Mouse (Mus musculus): ENCODE measurements around the gene Pip5kl1. TPM values are rescaled to one million over a fixed set of nuclear protein-coding genes. Genes with fewer than 3 reads are reported as not detected.

The Pip5kl1 gene
- polyA plus RNA-seq, 1 experiment from 2014 or later: 0.33 TPM

DNA sequence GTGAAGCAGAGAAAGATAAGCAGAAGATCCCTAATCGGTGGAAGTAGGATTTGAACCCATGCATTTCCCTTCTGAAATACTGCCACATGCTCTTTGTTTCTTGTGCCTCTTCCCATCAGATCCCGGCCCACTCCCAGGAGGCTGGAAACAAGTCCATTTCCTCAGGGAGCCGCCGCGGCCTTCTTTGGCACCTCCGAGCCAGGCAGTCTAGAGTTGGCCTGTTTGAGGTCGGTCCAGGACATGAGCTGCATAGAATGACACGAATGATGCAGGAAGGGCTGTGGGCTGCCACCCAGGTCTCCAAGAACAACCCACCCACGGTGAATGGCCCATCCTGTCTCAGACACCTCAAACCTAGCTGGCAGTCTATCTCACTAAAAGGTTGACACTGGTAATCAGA is 1.9 kb downstream of the Pip5kl1 start:
- H3K9me3 ChIP-seq (ENCODE audit: control insufficient read depth, low read length): no peaks in the 10 kb centered on the region
- no peak overlapping the region for H3K9ac ChIP-seq (ENCODE audit: low read depth, low read length)
- WGBS: 86% methylated on average over 9 of the region's 9 CpGs
- H3K4me1 ChIP-seq (ENCODE audit: control insufficient read depth, insufficient read depth, low read length): peaks cover 18% of the 10 kb centered on the region
- H3K27ac ChIP-seq (ENCODE audit: low read length): no peak overlapping the region
- no peaks in the 10 kb centered on the region for H3K36me3 ChIP-seq (ENCODE audit: control insufficient read depth, insufficient read depth, low read length)
- peaks cover 9% of the 10 kb centered on the region; the same call in 1 of the 2 replicates for H3K27me3 ChIP-seq (replicated peaks; ENCODE audit: control insufficient read depth, insufficient read depth, low read length)
- ATAC-seq: no peak
- H3K4me2 ChIP-seq (ENCODE audit: low read depth, low read length): no peak overlapping the region
- H3K4me3 ChIP-seq (ENCODE audit: low read length): no peak overlapping the region

DNA sequence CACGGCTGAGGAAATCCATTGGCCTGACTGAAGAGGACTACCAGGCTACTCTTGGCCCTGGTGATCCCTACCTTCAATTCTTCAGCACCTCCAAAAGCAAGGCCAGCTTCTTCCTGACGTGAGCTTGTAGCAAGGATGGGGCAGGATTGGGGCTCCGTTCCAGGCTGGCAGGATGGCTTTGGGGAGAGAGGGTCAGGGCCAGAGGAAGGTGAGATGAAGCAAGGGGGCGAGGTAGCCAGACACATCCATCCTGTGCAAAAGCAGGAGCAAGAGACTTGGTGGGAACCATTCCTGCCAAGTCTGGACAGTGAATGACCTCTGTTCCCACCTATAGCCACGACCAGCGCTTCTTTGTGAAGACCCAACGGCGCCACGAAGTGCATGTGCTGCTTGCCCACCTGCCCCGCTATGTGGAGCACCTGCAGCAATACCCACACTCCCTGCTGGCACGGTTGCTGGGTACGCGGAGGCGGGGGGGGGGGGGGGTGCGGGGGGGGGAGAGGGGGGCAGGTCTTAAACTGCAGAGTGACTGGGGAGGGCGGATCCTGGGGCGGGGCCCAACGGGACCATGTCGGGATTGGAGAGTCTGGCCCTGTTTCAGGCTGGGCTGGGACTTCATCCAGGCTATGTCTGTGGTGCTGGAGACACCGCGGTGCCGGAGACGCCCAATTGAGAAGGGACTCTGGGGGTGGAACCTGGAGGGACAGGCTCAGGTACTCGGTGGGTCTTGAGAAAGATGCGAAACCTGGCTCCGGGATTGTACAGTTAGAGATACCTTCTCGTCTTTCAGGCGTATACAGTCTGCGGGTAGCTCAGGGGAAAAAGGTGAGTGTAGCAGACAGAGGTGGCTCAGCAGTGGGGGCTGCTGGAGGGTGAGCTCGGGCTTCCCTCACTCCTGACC is 3.8 kb downstream of the Pip5kl1 start:
- Histone ChIP-seq H3K4me1 (ENCODE audit: control insufficient read depth, insufficient read depth, low read length) (peaks cover 17% of the 10 kb centered on the region), H3K36me3 (ENCODE audit: control insufficient read depth, insufficient read depth, low read length) (no peaks in the 10 kb centered on the region), H3K4me3 (ENCODE audit: low read length) (no peak overlapping the region), H3K9ac (ENCODE audit: low read depth, low read length) (peak overlapping the region; percentile 10; the same call in 1 of the 2 replicates), H3K27me3 (replicated peaks; ENCODE audit: control insufficient read depth, insufficient read depth, low read length) (peaks cover 9% of the 10 kb centered on the region; the same call in 1 of the 2 replicates), H3K9me3 (ENCODE audit: control insufficient read depth, low read length) (no peaks in the 10 kb centered on the region), H3K4me2 (ENCODE audit: low read depth, low read length) (no peak overlapping the region), H3K27ac (ENCODE audit: low read length) (no peak overlapping the region)
- no peak for ATAC-seq
- 41% methylated on average over 22 of the region's 30 CpGs for WGBS

DNA sequence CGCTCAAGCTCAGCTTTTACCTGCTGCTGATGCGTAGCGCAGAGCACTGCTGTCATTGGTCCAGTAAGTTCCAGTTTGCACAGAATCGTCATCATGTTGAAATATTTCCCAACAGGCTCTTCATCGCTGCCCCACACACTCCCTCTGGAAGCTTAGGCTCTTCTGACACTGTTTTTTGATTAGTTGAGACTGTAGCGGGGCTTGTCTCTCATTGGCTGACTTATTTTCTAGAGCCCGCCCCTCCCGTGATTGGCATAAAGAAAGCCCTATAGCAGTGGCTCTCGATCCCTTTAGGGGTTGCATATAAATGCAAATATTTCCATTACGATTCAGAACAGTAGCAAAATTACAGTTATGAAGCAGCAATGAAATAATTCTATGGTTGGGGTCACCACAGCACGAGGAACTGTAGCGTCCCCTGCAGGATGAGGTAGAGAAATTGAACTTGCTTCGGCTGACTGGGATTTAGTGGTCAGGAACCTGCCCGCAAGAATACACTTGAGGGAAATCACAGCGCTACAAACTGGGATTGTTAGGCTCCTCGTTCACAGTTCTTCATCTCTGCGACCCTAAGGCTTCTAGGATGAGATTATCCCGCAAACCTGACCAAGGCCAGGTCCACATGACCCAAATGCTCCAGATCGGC is 7.0 kb downstream of the Pip5kl1 start:
- peaks cover 5% of the 10 kb centered on the region for H3K4me1 ChIP-seq (ENCODE audit: control insufficient read depth, insufficient read depth, low read length)
- no peak overlapping the region for H3K9ac ChIP-seq (ENCODE audit: low read depth, low read length)
- H3K27ac ChIP-seq (ENCODE audit: low read length): no peak overlapping the region
- peak overlapping the region; percentile 28 for H3K4me2 ChIP-seq (ENCODE audit: low read depth, low read length)
- 39% methylated on average over 19 of the region's 19 CpGs for WGBS
- H3K4me3 ChIP-seq (ENCODE audit: low read length): peak overlapping the region; percentile 30; the same call in 1 of the 2 replicates
- H3K36me3 ChIP-seq (ENCODE audit: control insufficient read depth, insufficient read depth, low read length): no peaks in the 10 kb centered on the region
- peaks cover 9% of the 10 kb centered on the region; the same call in 1 of the 2 replicates for H3K27me3 ChIP-seq (replicated peaks; ENCODE audit: control insufficient read depth, insufficient read depth, low read length)
- H3K9me3 ChIP-seq (ENCODE audit: control insufficient read depth, low read length): no peaks in the 10 kb centered on the region
- ATAC-seq: no peak

DNA sequence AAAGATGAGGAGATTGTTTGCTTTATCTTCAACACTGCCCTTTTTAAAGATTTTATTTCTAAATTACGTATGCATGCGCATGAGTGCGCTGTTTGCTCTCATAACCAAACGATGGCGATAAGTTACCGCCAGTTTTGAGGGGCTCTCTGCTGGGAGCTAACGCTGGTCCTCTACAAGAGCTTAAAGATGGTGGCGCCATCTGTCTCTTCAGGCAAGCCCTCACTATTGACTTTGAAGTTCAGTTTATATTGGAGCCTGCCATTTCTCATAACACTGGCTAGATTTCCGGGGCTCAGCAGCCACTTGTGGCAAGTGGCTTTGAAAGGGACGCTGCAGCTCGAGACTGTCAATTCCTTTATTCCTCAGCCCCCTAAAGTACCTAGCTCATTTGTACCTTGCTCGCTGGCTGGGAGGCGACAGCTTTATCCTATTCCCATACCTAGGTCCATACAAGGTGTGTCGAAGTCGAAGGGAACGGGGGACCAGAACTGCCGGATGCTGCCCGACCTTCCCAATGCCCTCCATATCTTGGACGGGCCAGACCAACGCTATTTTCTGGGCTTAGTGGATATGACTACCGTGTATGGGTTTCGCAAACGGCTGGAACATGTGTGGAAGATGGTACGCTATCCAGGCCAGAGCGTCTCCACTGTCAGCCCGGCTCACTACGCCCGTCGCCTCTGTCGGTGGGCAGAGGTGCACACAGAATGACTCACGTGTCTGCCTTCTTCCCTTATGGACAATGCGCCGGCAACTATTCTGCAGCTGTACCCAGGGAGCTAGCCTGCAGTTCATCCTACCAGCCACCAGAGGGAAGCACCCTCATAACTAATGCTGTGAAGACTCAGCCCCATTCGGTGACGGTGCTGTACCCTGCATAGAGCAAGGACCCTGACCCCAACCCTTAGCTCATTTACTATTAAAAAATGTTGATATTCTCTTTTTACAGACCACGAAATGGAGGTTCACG is 8.5 kb downstream of the Pip5kl1 start:
- 12% methylated on average over 37 of the region's 37 CpGs for WGBS
- Histone ChIP-seq H3K4me3 (ENCODE audit: low read length) (peak overlapping the region; percentile 38), H3K9ac (ENCODE audit: low read depth, low read length) (peak overlapping the region; percentile 54), H3K4me2 (ENCODE audit: low read depth, low read length) (peak overlapping the region; percentile 71), H3K27ac (ENCODE audit: low read length) (no peak overlapping the region), H3K36me3 (ENCODE audit: control insufficient read depth, insufficient read depth, low read length) (no peaks in the 10 kb centered on the region), H3K9me3 (ENCODE audit: control insufficient read depth, low read length) (no peaks in the 10 kb centered on the region), H3K27me3 (replicated peaks; ENCODE audit: control insufficient read depth, insufficient read depth, low read length) (peaks cover 9% of the 10 kb centered on the region; the same call in 1 of the 2 replicates), H3K4me1 (ENCODE audit: control insufficient read depth, insufficient read depth, low read length) (peaks cover 14% of the 10 kb centered on the region)
- peak; percentile 68 for ATAC-seq

GRCm38 (mm10) chr2:32585149-32585714 is 10.6 kb downstream of the Pip5kl1 start:
- no peak for ATAC-seq
- no peak overlapping the region for H3K4me3 ChIP-seq (ENCODE audit: low read length)
- no peaks in the 10 kb centered on the region for H3K27me3 ChIP-seq (replicated peaks; ENCODE audit: control insufficient read depth, insufficient read depth, low read length)
- no peak overlapping the region for H3K4me2 ChIP-seq (ENCODE audit: low read depth, low read length)
- no peak overlapping the region for H3K27ac ChIP-seq (ENCODE audit: low read length)
- WGBS: 89% methylated on average over 7 of the region's 7 CpGs
- no peaks in the 10 kb centered on the region for H3K9me3 ChIP-seq (ENCODE audit: control insufficient read depth, low read length)
- H3K9ac ChIP-seq (ENCODE audit: low read depth, low read length): no peak overlapping the region
- H3K36me3 ChIP-seq (ENCODE audit: control insufficient read depth, insufficient read depth, low read length): no peaks in the 10 kb centered on the region
- H3K4me1 ChIP-seq (ENCODE audit: control insufficient read depth, insufficient read depth, low read length): peaks cover 20% of the 10 kb centered on the region

GRCm38 (mm10) chr2:32586871-32587351 is 12.3 kb downstream of the Pip5kl1 start, which contains the start of gene St6galnac4:
TSS of gene St6galnac4 (plus strand) at chr2:32587095.
- ATAC-seq: peak; percentile 87
- H3K4me2 ChIP-seq (ENCODE audit: low read depth, low read length): peak within 1 kb of the TSS; percentile 76
- no peaks in the 10 kb centered on the region for H3K27me3 ChIP-seq (replicated peaks; ENCODE audit: control insufficient read depth, insufficient read depth, low read length)
- H3K9me3 ChIP-seq (ENCODE audit: control insufficient read depth, low read length): no peaks in the 10 kb centered on the region
- H3K9ac ChIP-seq (ENCODE audit: low read depth, low read length): peak within 1 kb of the TSS; percentile 72
- peak within 1 kb of the TSS; percentile 64 for H3K27ac ChIP-seq (ENCODE audit: low read length)
- H3K36me3 ChIP-seq (ENCODE audit: control insufficient read depth, insufficient read depth, low read length): no peaks in the 10 kb centered on the region
- peak within 1 kb of the TSS; percentile 63 for H3K4me3 ChIP-seq (ENCODE audit: low read length)
- H3K4me1 ChIP-seq (ENCODE audit: control insufficient read depth, insufficient read depth, low read length): peaks cover 20% of the 10 kb centered on the region
- under 1% methylated on average over 38 of the region's 38 CpGs for WGBS

DNA sequence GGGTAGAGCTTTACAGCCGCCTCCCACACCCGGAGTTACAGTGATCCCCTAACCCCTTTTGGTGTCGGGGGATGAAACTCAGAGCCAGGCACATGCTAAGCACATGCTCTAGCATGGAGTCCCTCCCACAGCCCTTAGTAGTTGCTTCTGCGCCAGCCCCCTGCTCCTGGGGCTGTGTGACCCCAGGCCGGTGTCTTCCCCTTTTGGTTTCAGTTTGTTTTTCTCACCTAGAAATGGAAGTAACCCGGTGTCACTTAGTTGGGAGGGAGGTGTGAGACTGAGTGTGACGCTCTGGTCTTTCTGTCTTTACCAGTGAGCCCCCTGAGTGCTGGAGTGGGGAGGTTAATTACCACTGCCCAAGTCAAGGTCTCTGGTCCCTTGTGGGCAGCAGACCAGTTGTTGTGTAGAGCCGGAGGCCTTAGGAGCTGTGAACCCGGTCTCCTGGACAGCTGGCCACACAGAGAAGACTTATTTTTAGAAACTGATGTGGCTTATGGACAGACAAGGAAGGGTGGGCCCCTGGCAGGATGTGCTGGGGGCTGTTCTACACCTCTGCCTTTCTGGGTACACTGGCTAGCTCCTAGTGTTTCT is 13.2 kb downstream of the Pip5kl1 start:
- H3K4me1 ChIP-seq (ENCODE audit: control insufficient read depth, insufficient read depth, low read length): peaks cover 20% of the 10 kb centered on the region
- ATAC-seq: no peak
- H3K36me3 ChIP-seq (ENCODE audit: control insufficient read depth, insufficient read depth, low read length): no peaks in the 10 kb centered on the region
- H3K27ac ChIP-seq (ENCODE audit: low read length): 0 out of 2 replicates have a peak overlapping the region, but pooled peaks have one; percentile 22
- H3K27me3 ChIP-seq (replicated peaks; ENCODE audit: control insufficient read depth, insufficient read depth, low read length): no peaks in the 10 kb centered on the region
- peak overlapping the region; percentile 63 for H3K4me3 ChIP-seq (ENCODE audit: low read length)
- peak overlapping the region; percentile 76 for H3K4me2 ChIP-seq (ENCODE audit: low read depth, low read length)
- no peaks in the 10 kb centered on the region for H3K9me3 ChIP-seq (ENCODE audit: control insufficient read depth, low read length)
- H3K9ac ChIP-seq (ENCODE audit: low read depth, low read length): peak overlapping the region; percentile 72
- 36% methylated on average over 9 of the region's 9 CpGs for WGBS

DNA sequence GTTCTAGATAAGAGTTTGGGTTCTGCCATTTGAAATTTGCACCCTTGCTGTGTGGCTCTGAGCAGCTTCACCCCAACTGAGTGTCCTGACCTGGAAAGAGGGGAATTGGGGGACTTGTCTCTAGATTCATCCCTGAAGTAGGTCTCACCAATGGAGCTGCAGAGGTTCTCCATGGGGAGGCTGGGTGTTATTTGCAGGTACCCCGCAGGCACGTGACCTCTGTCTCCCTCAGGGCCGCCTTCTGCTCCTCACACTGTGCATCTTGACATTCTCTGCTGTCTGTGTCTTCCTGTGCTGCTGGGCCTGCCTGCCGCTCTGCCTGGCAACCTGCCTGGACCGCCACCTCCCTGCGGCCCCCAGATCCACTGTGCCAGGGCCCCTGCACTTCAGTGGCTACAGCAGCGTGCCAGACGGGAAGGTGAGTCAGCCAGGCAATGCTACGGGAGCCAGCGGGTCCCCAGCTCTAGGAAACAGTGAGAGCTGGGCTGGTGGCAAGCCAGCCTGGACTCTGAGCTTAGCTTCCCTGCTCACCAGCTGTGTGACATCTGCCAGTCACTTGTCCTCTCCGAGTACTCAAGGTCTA is 14.7 kb downstream of the Pip5kl1 start:
- no peak overlapping the region for H3K4me2 ChIP-seq (ENCODE audit: low read depth, low read length)
- no peak overlapping the region for H3K9ac ChIP-seq (ENCODE audit: low read depth, low read length)
- no peak overlapping the region for H3K27ac ChIP-seq (ENCODE audit: low read length)
- no peak overlapping the region for H3K4me3 ChIP-seq (ENCODE audit: low read length)
- H3K4me1 ChIP-seq (ENCODE audit: control insufficient read depth, insufficient read depth, low read length): peaks cover 16% of the 10 kb centered on the region
- no peaks in the 10 kb centered on the region for H3K27me3 ChIP-seq (replicated peaks; ENCODE audit: control insufficient read depth, insufficient read depth, low read length)
- ATAC-seq: no peak
- 60% methylated on average over 11 of the region's 11 CpGs for WGBS
- H3K9me3 ChIP-seq (ENCODE audit: control insufficient read depth, low read length): no peaks in the 10 kb centered on the region
- no peaks in the 10 kb centered on the region for H3K36me3 ChIP-seq (ENCODE audit: control insufficient read depth, insufficient read depth, low read length)

Measured in intestine, embryonic 16.5 days (tissue).